15 mouse cellular contexts compared by ENCODE assay signal in the genomic region with DNA sequence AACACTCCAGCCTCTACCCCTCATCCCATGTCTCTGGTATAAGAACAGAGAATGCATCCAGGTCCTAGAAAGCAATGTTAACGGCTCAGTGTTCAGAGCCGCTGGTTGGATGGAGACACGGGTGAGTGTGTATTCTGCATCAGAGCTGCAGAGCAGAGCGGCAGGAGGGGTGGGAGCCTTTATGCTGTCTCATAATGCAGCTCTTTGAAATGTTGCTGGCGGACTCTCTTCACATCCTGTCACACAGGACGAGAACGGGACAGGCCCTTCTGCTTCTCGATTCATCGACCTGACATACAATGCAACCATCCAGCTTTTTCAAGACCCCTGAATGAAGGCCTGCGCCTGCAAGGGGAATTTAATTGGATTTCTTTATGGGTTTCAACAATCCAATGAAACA.
DNase-seq lines count a peak whose midpoint lies in the region; ATAC-seq and TF ChIP-seq lines count a peak whose summit lies in the region.
"Had no signal": no experiment of that assay in that cellular context is flagged by ENCODE, and none has a peak within 500 bp of the region (broad histone marks: within the 10 kb centered on the region; RNA-seq: fewer than 3 reads in every experiment).

No protein-coding gene starts in this region.

- WGBS in neural tube, embryonic 14.5 days = 28% methylated on average over 10 of the region's 10 CpGs
- 9% methylated on average over 10 of the region's 10 CpGs for WGBS in forebrain, postnatal 0 days
- 47% methylated on average over 10 of the region's 10 CpGs for WGBS in limb, embryonic 14.5 days
- WGBS in intestine, postnatal 0 days = 72% methylated on average over 10 of the region's 10 CpGs

- H3K9me3 ChIP-seq in neural tube, embryonic 14.5 days (ENCODE audit: control insufficient read depth, low read length) = no peaks in the 10 kb centered on the region
- no peaks in the 10 kb centered on the region for H3K9me3 ChIP-seq in forebrain, postnatal 0 days (ENCODE audit: low read length)
- no peaks in the 10 kb centered on the region for H3K9me3 ChIP-seq in limb, embryonic 14.5 days (ENCODE audit: control insufficient read depth, low read length)
- no peaks in the 10 kb centered on the region for H3K9me3 ChIP-seq in intestine, postnatal 0 days (ENCODE audit: control insufficient read depth)
- H3K9me3 ChIP-seq: embryonic facial prominence, embryonic 12.5 days; limb, embryonic 13.5 days had no signal

- 0 out of 2 replicates have a peak overlapping the region, but pooled peaks have one; percentile 2 for H3K4me2 ChIP-seq in neural tube, embryonic 14.5 days (ENCODE audit: low read depth, low read length)
- H3K4me2 ChIP-seq in forebrain, postnatal 0 days (ENCODE audit: low read depth) = peak overlapping the region; percentile 21; the same call in 1 of the 2 replicates
- no peak overlapping the region for H3K4me2 ChIP-seq in limb, embryonic 14.5 days (replicated peaks; ENCODE audit: low read depth, low read length, severe bottlenecking)
- H3K4me2 ChIP-seq in intestine, postnatal 0 days (replicated peaks; ENCODE audit: low read depth) = no peak overlapping the region
- H3K4me2 ChIP-seq: embryonic facial prominence, embryonic 12.5 days; limb, embryonic 13.5 days had no signal

- no peak for DNase-seq in neural tube, embryonic 10.5 days (ENCODE audit: extremely low spot score, low spot score)
- peak; percentile 66 for DNase-seq in forebrain, postnatal 0 days
- DNase-seq in limb, embryonic 14.5 days (ENCODE audit: low spot score) = no peak
- peak; percentile 19 for DNase-seq in retina, postnatal 1 day
- no peak for DNase-seq in thymus, adult 18-20 months
- no peak for DNase-seq in adrenal gland, postnatal 10 days
- DNase-seq: cerebellum, adult 2 months; layer of hippocampus, adult 9-11 months; lung, adult 18-20 months had no signal

- no peaks in the 10 kb centered on the region for H3K4me1 ChIP-seq in neural tube, embryonic 14.5 days (ENCODE audit: control insufficient read depth, insufficient read depth, low read length)
- peaks cover 6% of the 10 kb centered on the region for H3K4me1 ChIP-seq in forebrain, postnatal 0 days (ENCODE audit: insufficient read depth)
- H3K4me1 ChIP-seq in limb, embryonic 14.5 days (ENCODE audit: control insufficient read depth, insufficient read depth, low read length) = peaks cover 20% of the 10 kb centered on the region
- H3K4me1 ChIP-seq in intestine, postnatal 0 days (replicated peaks; ENCODE audit: control insufficient read depth, insufficient read depth, low read length) = no peaks in the 10 kb centered on the region

- H3K27ac ChIP-seq in neural tube, embryonic 14.5 days (ENCODE audit: low read depth, low read length) = no peak overlapping the region
- no peak overlapping the region for H3K27ac ChIP-seq in forebrain, postnatal 0 days (ENCODE audit: low read depth, low read length)
- 0 out of 2 replicates have a peak overlapping the region, but pooled peaks have one; percentile 10 for H3K27ac ChIP-seq in limb, embryonic 14.5 days (replicated peaks; ENCODE audit: low read depth, low read length)
- no peak overlapping the region for H3K27ac ChIP-seq in intestine, postnatal 0 days (ENCODE audit: low read depth, low read length)
- H3K27ac ChIP-seq: limb, embryonic 13.5 days; macrophage had no signal

- ATAC-seq in neural tube, embryonic 14.5 days (ENCODE audit: low read depth) = peak; percentile 60; the same call in 1 of the 2 replicates
- ATAC-seq in forebrain, postnatal 0 days = peak; percentile 92
- no peak for ATAC-seq in limb, embryonic 14.5 days (ENCODE audit: low FRiP score, low read depth)
- no peak for ATAC-seq in intestine, postnatal 0 days

- no peak for TF ChIP-seq CTCF in forebrain, postnatal 0 days (IDR thresholded peaks at IDR 0.05; ENCODE audit: low read depth)
- TF ChIP-seq CTCF in intestine, postnatal 0 days (IDR thresholded peaks at IDR 0.05; ENCODE audit: low read depth) = no peak

- no peak for TF ChIP-seq POLR2A in limb, embryonic 14.5 days (IDR thresholded peaks at IDR 0.05; ENCODE audit: borderline replicate concordance, extremely low read depth, insufficient read depth, insufficient read length)

- H3K27me3 ChIP-seq in neural tube, embryonic 14.5 days (ENCODE audit: control insufficient read depth, insufficient read depth, low read length) = no peaks in the 10 kb centered on the region
- H3K27me3 ChIP-seq in forebrain, postnatal 0 days (ENCODE audit: insufficient read depth, low read length) = no peaks in the 10 kb centered on the region
- no peaks in the 10 kb centered on the region for H3K27me3 ChIP-seq in limb, embryonic 14.5 days (ENCODE audit: control insufficient read depth, insufficient read depth, low read length)
- H3K27me3 ChIP-seq in intestine, postnatal 0 days (replicated peaks; ENCODE audit: control insufficient read depth, insufficient read depth, low read length) = no peaks in the 10 kb centered on the region
- H3K27me3 ChIP-seq: embryonic facial prominence, embryonic 12.5 days had no signal

- H3K4me3 ChIP-seq in neural tube, embryonic 14.5 days (ENCODE audit: low read depth, low read length) = no peak overlapping the region
- no peak overlapping the region for H3K4me3 ChIP-seq in forebrain, postnatal 0 days (ENCODE audit: low read depth, low read length)
- no peak overlapping the region for H3K4me3 ChIP-seq in limb, embryonic 14.5 days (replicated peaks; ENCODE audit: low read length)
- no peak overlapping the region for H3K4me3 ChIP-seq in intestine, postnatal 0 days (ENCODE audit: low read depth, low read length)
- H3K4me3 ChIP-seq: embryonic facial prominence, embryonic 12.5 days; limb, embryonic 13.5 days had no signal

- no peaks in the 10 kb centered on the region for H3K36me3 ChIP-seq in neural tube, embryonic 14.5 days (ENCODE audit: control insufficient read depth, insufficient read depth, low read length)
- no peaks in the 10 kb centered on the region for H3K36me3 ChIP-seq in forebrain, postnatal 0 days (ENCODE audit: insufficient read depth)
- no peaks in the 10 kb centered on the region for H3K36me3 ChIP-seq in limb, embryonic 14.5 days (ENCODE audit: control insufficient read depth, insufficient read depth, low read length)
- no peaks in the 10 kb centered on the region for H3K36me3 ChIP-seq in intestine, postnatal 0 days (ENCODE audit: control insufficient read depth, insufficient read depth)
- H3K36me3 ChIP-seq: embryonic facial prominence, embryonic 12.5 days; G1E; limb, embryonic 13.5 days had no signal

- H3K9ac ChIP-seq in neural tube, embryonic 14.5 days (replicated peaks; ENCODE audit: low read depth, low read length) = no peak overlapping the region
- peak overlapping the region; percentile 2; the same call in 1 of the 2 replicates for H3K9ac ChIP-seq in forebrain, postnatal 0 days
- no peak overlapping the region for H3K9ac ChIP-seq in limb, embryonic 14.5 days (ENCODE audit: low read depth, low read length, severe bottlenecking)
- no peak overlapping the region for H3K9ac ChIP-seq in intestine, postnatal 0 days (ENCODE audit: low read depth, low read length)
- H3K9ac ChIP-seq: embryonic facial prominence, embryonic 12.5 days; limb, embryonic 13.5 days had no signal

Comparison
In these comparisons a context has a peak if more than half of its experiments do, and no peak if none do; other contexts are left out.
1. ATAC-seq: peak in neural tube, embryonic 14.5 days (single experiment) and forebrain, postnatal 0 days (single experiment); none in limb, embryonic 14.5 days (single experiment) and intestine, postnatal 0 days (single experiment).
2. H3K4me2 ChIP-seq: peak in neural tube, embryonic 14.5 days (single experiment) and forebrain, postnatal 0 days (single experiment); none in limb, embryonic 14.5 days (single experiment) and intestine, postnatal 0 days (single experiment).
3. DNase-seq: peak in forebrain, postnatal 0 days (single experiment) and retina, postnatal 1 day (single experiment); none in neural tube, embryonic 10.5 days (single experiment), limb, embryonic 14.5 days (single experiment), thymus, adult 18-20 months (0 of 2) and adrenal gland, postnatal 10 days (single experiment).